ENCODE assay signal across 11 mouse cellular contexts in the genomic region with DNA sequence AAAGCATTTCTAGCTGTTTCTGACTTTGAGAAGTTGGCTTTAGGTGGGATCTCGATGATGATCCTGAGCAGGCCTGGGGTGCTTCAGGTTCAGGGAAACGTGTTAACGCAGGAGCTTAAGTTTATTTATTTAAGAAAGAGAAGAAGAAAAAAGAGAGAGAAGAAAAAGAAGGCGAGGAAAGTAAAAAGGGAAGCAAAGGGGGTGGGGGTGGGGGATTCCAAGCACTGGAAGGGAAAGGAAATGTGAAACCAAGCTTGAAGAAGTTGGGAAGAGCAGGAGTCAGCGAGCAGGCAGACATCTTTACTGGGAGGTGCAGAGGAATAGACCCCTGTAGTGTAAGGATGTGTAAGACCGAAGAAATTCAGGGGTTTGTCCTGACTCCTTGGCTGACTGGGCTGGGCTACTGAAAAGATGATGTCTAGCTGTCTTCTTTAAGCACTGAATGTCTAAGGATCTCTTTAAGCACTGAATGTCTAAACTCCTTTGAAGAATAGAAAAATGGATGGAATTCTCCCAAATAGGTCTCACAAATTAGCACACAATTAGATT. TPM values are rescaled to one million over a fixed set of nuclear protein-coding genes. Genes with fewer than 3 reads are reported as not detected.
DNase-seq lines count a peak whose midpoint lies in the region; ATAC-seq and TF ChIP-seq lines count a peak whose summit lies in the region.
"Had no signal": no experiment of that assay in that cellular context is flagged by ENCODE, and none has a peak within 500 bp of the region (broad histone marks: within the 10 kb centered on the region; RNA-seq: fewer than 3 reads in every experiment).

No protein-coding gene starts in this region.

- TF ChIP-seq CTCF in layer of hippocampus, adult 2 months (conservative IDR thresholded peaks at IDR 0.05): no peak

- H3K4me3 ChIP-seq in forebrain, embryonic 10.5 days: peak overlapping the region; percentile 31; the same call in 1 of the 2 replicates
- no peak overlapping the region for H3K4me3 ChIP-seq in forebrain, embryonic 11.5 days (ENCODE audit: low read depth, low read length)
- no peak overlapping the region for H3K4me3 ChIP-seq in layer of hippocampus, adult 2 months
- H3K4me3 ChIP-seq in forebrain, embryonic 15.5 days: no peak overlapping the region
- H3K4me3 ChIP-seq in midbrain, embryonic 14.5 days (replicated peaks; ENCODE audit: low read depth, low read length): no peak overlapping the region

- H3K27ac ChIP-seq in forebrain, embryonic 10.5 days: peak overlapping the region; percentile 78
- H3K27ac ChIP-seq in forebrain, embryonic 11.5 days (ENCODE audit: low read depth, low read length): no peak overlapping the region
- H3K27ac ChIP-seq in layer of hippocampus, adult 2 months: peak overlapping the region; percentile 84
- peak overlapping the region; percentile 60 for H3K27ac ChIP-seq in forebrain, embryonic 15.5 days (replicated peaks)
- 0 out of 2 replicates have a peak overlapping the region, but pooled peaks have one; percentile 38 for H3K27ac ChIP-seq in midbrain, embryonic 14.5 days (replicated peaks; ENCODE audit: low read depth, low read length)

- H3K36me3 ChIP-seq in forebrain, embryonic 10.5 days (replicated peaks): no peaks in the 10 kb centered on the region; the same call in 1 of the 2 replicates
- H3K36me3 ChIP-seq in forebrain, embryonic 11.5 days (ENCODE audit: control insufficient read depth, insufficient read depth, low read length): no peaks in the 10 kb centered on the region
- H3K36me3 ChIP-seq in forebrain, embryonic 15.5 days: no peaks in the 10 kb centered on the region
- H3K36me3 ChIP-seq in midbrain, embryonic 14.5 days (ENCODE audit: control insufficient read depth, insufficient read depth, low read length): no peaks in the 10 kb centered on the region

- H3K27me3 ChIP-seq in forebrain, embryonic 10.5 days (ENCODE audit: poor library complexity, severe bottlenecking): no peaks in the 10 kb centered on the region
- H3K27me3 ChIP-seq in forebrain, embryonic 11.5 days (ENCODE audit: control insufficient read depth, insufficient read depth, low read length): no peaks in the 10 kb centered on the region
- no peaks in the 10 kb centered on the region for H3K27me3 ChIP-seq in forebrain, embryonic 15.5 days
- H3K27me3 ChIP-seq in midbrain, embryonic 14.5 days (ENCODE audit: control insufficient read depth, insufficient read depth, low read length): no peaks in the 10 kb centered on the region

- no peak overlapping the region for H3K9ac ChIP-seq in forebrain, embryonic 11.5 days (ENCODE audit: low read length)
- peak overlapping the region; percentile 29; the same call in 1 of the 2 replicates for H3K9ac ChIP-seq in forebrain, embryonic 15.5 days (replicated peaks)
- H3K9ac ChIP-seq in midbrain, embryonic 14.5 days (replicated peaks; ENCODE audit: low read length): 0 out of 2 replicates have a peak overlapping the region, but pooled peaks have one; percentile 26

- peaks cover 14% of the 10 kb centered on the region for H3K9me3 ChIP-seq in forebrain, embryonic 10.5 days
- H3K9me3 ChIP-seq in forebrain, embryonic 11.5 days (ENCODE audit: control insufficient read depth, low read length): peaks cover 3% of the 10 kb centered on the region; the same call in 1 of the 2 replicates
- H3K9me3 ChIP-seq in forebrain, embryonic 15.5 days: no peaks in the 10 kb centered on the region
- peaks cover 7% of the 10 kb centered on the region for H3K9me3 ChIP-seq in midbrain, embryonic 14.5 days (ENCODE audit: control insufficient read depth, low read length)

- 20% methylated on average over 6 of the region's 6 CpGs for WGBS in forebrain, embryonic 10.5 days
- 12% methylated on average over 6 of the region's 6 CpGs for WGBS in forebrain, embryonic 11.5 days
- 26% methylated on average over 6 of the region's 6 CpGs for WGBS in forebrain, embryonic 15.5 days
- WGBS in midbrain, embryonic 14.5 days: 24% methylated on average over 6 of the region's 6 CpGs

- DNase-seq in forebrain, embryonic 10.5 days (ENCODE audit: extremely low spot score, low spot score): peak; percentile 16
- DNase-seq in forebrain, embryonic 11.5 days (ENCODE audit: low spot score): no peak
- no peak for DNase-seq in layer of hippocampus, adult 2 months (ENCODE audit: low spot score in 2 of 2)
- DNase-seq in layer of hippocampus, adult 18-20 months (ENCODE audit: low spot score in 2 of 2): no peak
- DNase-seq in midbrain, embryonic 14.5 days: no peak
- DNase-seq in gastrocnemius, postnatal 10 days: no peak
- no peak for DNase-seq in left cerebral cortex, postnatal 25 days (ENCODE audit: low spot score in 2 of 2)
- DNase-seq: cerebellum, adult 2 months; thymus, postnatal 36 days had no signal

- H3K4me2 ChIP-seq in forebrain, embryonic 11.5 days (ENCODE audit: low read depth, low read length, severe bottlenecking): no peak overlapping the region
- H3K4me2 ChIP-seq in forebrain, embryonic 15.5 days (replicated peaks): peak overlapping the region; percentile 35
- H3K4me2 ChIP-seq in midbrain, embryonic 14.5 days (ENCODE audit: low read length): peak overlapping the region; percentile 45

- ATAC-seq in forebrain, embryonic 11.5 days (replicated peaks; ENCODE audit: low FRiP score): no peak
- peak; percentile 46; the same call in 1 of the 2 replicates for ATAC-seq in forebrain, embryonic 15.5 days (replicated peaks)
- no peak for ATAC-seq in midbrain, embryonic 14.5 days (ENCODE audit: low FRiP score, low TSS enrichment)

- H3K4me1 ChIP-seq in forebrain, embryonic 10.5 days: peaks cover 32% of the 10 kb centered on the region
- H3K4me1 ChIP-seq in forebrain, embryonic 11.5 days (replicated peaks; ENCODE audit: control insufficient read depth, insufficient read depth, low read length): peaks cover 4% of the 10 kb centered on the region; the same call in 1 of the 2 replicates
- H3K4me1 ChIP-seq in forebrain, embryonic 15.5 days: peaks cover 14% of the 10 kb centered on the region
- H3K4me1 ChIP-seq in midbrain, embryonic 14.5 days (ENCODE audit: control insufficient read depth, insufficient read depth, low read length): peaks cover 14% of the 10 kb centered on the region

- intact Hi-C loops in left cerebral cortex, postnatal 25 days (cut with DNase I): no loop called here

RNA-seq across cellular contexts. Expression of a gene that starts 1.7 kb away (rescaled TPM):
- 0.22 and 0.25 TPM in 2 replicates for polyA plus RNA-seq in forebrain, embryonic 10.5 days (2016; fragmentation: Nextera tagmentation; extraction: Ambion mirVana)
- polyA plus RNA-seq in forebrain, embryonic 11.5 days (2014; fragmentation: Nextera tagmentation; extraction: Ambion mirVana): 0.21 TPM in 1 of 2 replicates, not detected in the other
- total RNA-seq in layer of hippocampus, adult 2 months (2021): 1 to 10 TPM in 1 of 2 experiments, under 1 TPM in 1; 0.97 to 1.1 TPM
- total RNA-seq in layer of hippocampus, adult 18-20 months (2021): under 1 TPM; 0.20 to 0.74 TPM
- polyA plus RNA-seq in forebrain, embryonic 15.5 days (2015; fragmentation: Nextera tagmentation; extraction: Ambion mirVana): 0.20 TPM in 1 of 2 replicates, not detected in the other
- 0.33 and 0.78 TPM in 2 replicates for polyA plus RNA-seq in midbrain, embryonic 14.5 days (2014; fragmentation: Nextera tagmentation; extraction: Ambion mirVana)
- 10 to 100 TPM; 41.8 to 45.9 TPM for total RNA-seq in gastrocnemius, postnatal 10 days (2021)
- total RNA-seq in left cerebral cortex, postnatal 25 days (2021): under 1 TPM; 0.23 to 0.55 TPM
- total RNA-seq: monocyte, adult 5-6 weeks had no signal

Comparison
In these comparisons a context has a peak if more than half of its experiments do, and no peak if none do; other contexts are left out.
1. RNA of a gene that starts 1.7 kb away (total RNA-seq): 41.8 to 45.9 TPM in gastrocnemius, postnatal 10 days; 0.97 to 1.1 TPM in layer of hippocampus, adult 2 months, 0.20 to 0.74 TPM in layer of hippocampus, adult 18-20 months and 0.23 to 0.55 TPM in left cerebral cortex, postnatal 25 days; every median in the first group is over 10 times any median in the second.